ENCODE assay signal across 8 mouse cellular contexts in genomic region chr17:12317954-12318651, GRCm38 (mm10). TPM values are rescaled to one million over a fixed set of nuclear protein-coding genes. Genes with fewer than 3 reads are reported as not detected.
DNase-seq lines count a peak whose midpoint lies in the region; ATAC-seq and TF ChIP-seq lines count a peak whose summit lies in the region.

No protein-coding gene starts in this region.

- no peak for TF ChIP-seq POLR2A in testis, adult 2 months (IDR thresholded peaks at IDR 0.05; ENCODE audit: control insufficient read depth, low read depth, low read length)

- under 1% methylated on average over 59 of the region's 59 CpGs for WGBS in liver, embryonic 15.5 days (ENCODE audit: insufficient replicate concordance)
- WGBS in stomach, embryonic 16.5 days: under 1% methylated on average over 59 of the region's 59 CpGs

- peaks cover 3% of the 10 kb centered on the region for H3K4me1 ChIP-seq in testis, adult 2 months (ENCODE audit: control insufficient read depth, insufficient read depth, low read length)
- peaks cover 41% of the 10 kb centered on the region for H3K4me1 ChIP-seq in liver, embryonic 15.5 days (replicated peaks)
- H3K4me1 ChIP-seq in stomach, embryonic 16.5 days (ENCODE audit: control insufficient read depth, insufficient read depth, low read length): peaks cover 21% of the 10 kb centered on the region

- no peaks in the 10 kb centered on the region for H3K9me3 ChIP-seq in liver, embryonic 15.5 days (replicated peaks)
- H3K9me3 ChIP-seq in stomach, embryonic 16.5 days (replicated peaks; ENCODE audit: control insufficient read depth, low read length): no peaks in the 10 kb centered on the region

- peak overlapping the region; percentile 64 for H3K27ac ChIP-seq in testis, adult 2 months (ENCODE audit: control insufficient read depth, insufficient read depth, low read depth, low read length)
- peak overlapping the region; percentile 77 for H3K27ac ChIP-seq in liver, embryonic 15.5 days (replicated peaks)
- peak overlapping the region; percentile 90 for H3K27ac ChIP-seq in stomach, embryonic 16.5 days (ENCODE audit: low read length)

- no peaks in the 10 kb centered on the region for H3K36me3 ChIP-seq in testis, adult 2 months (ENCODE audit: control insufficient read depth, insufficient read depth, low read length)
- no peaks in the 10 kb centered on the region for H3K36me3 ChIP-seq in liver, embryonic 15.5 days (replicated peaks)
- no peaks in the 10 kb centered on the region for H3K36me3 ChIP-seq in stomach, embryonic 16.5 days (ENCODE audit: control insufficient read depth, insufficient read depth, low read length)

- TF ChIP-seq CTCF in testis, adult 2 months (IDR thresholded peaks at IDR 0.05; ENCODE audit: control insufficient read depth, insufficient read depth, insufficient replicate concordance, low read depth, low read length): no peak

- H3K27me3 ChIP-seq in testis, adult 2 months (ENCODE audit: control insufficient read depth, insufficient read depth, low read length): no peaks in the 10 kb centered on the region
- no peaks in the 10 kb centered on the region; the same call in 1 of the 2 replicates for H3K27me3 ChIP-seq in liver, embryonic 15.5 days
- H3K27me3 ChIP-seq in stomach, embryonic 16.5 days (ENCODE audit: control insufficient read depth, insufficient read depth, low read length): no peaks in the 10 kb centered on the region

- H3K4me3 ChIP-seq in testis, adult 2 months (ENCODE audit: control insufficient read depth, low read depth, low read length): peak overlapping the region; percentile 93
- H3K4me3 ChIP-seq in liver, embryonic 15.5 days (replicated peaks): peak overlapping the region; percentile 98
- peak overlapping the region; percentile 88 for H3K4me3 ChIP-seq in stomach, embryonic 16.5 days (replicated peaks; ENCODE audit: low read length)

- DNase-seq in embryo, embryonic 10 days (ENCODE audit: low spot score): peak; percentile 67
- no peak for DNase-seq in embryo, embryonic 9.5 days (ENCODE audit: extremely low spot score)
- DNase-seq in testis, postnatal 10 days (ENCODE audit: low spot score): no peak
- DNase-seq in forelimb bud, embryonic 11.5 days (ENCODE audit: low read depth, low spot score): peak; percentile 29
- DNase-seq in adrenal gland, adult 2 months: no peak

- H3K4me2 ChIP-seq in liver, embryonic 15.5 days: peak overlapping the region; percentile 94
- peak overlapping the region; percentile 71 for H3K4me2 ChIP-seq in stomach, embryonic 16.5 days (ENCODE audit: low read depth, low read length)

- peak; percentile 69 for ATAC-seq in liver, embryonic 15.5 days (ENCODE audit: insufficient read depth)
- peak; percentile 74 for ATAC-seq in stomach, embryonic 16.5 days (ENCODE audit: insufficient read depth, low FRiP score)

- H3K9ac ChIP-seq in liver, embryonic 15.5 days: peak overlapping the region; percentile 88
- peak overlapping the region; percentile 96 for H3K9ac ChIP-seq in stomach, embryonic 16.5 days (ENCODE audit: low read length)

RNA-seq across cellular contexts. Expression of gene Map3k4, which starts 0.5 kb away (rescaled TPM):
- polyA plus RNA-seq in testis, adult 2 months (2012; rRNA removed): 6.1 and 6.2 TPM in 2 replicates
- polyA plus RNA-seq in liver, embryonic 15.5 days (2015; fragmentation: Nextera tagmentation; extraction: Ambion mirVana): 9.7 and 10.6 TPM in 2 replicates
- 28.2 and 35.6 TPM in 2 replicates for polyA plus RNA-seq in stomach, embryonic 16.5 days (2015; fragmentation: Nextera tagmentation; extraction: Ambion mirVana)
- total RNA-seq in adrenal gland, adult 2 months (2021): 10 to 100 TPM; 24.6 to 30.7 TPM
- 51.3 and 52.1 TPM in 2 replicates for polyA plus RNA-seq in adrenal gland, adult 2 months (2012; rRNA removed)

Comparison
In these comparisons a context has a peak if more than half of its experiments do, and no peak if none do; other contexts are left out.
1. DNase-seq: peak in embryo, embryonic 10 days (single experiment) and forelimb bud, embryonic 11.5 days (single experiment); none in embryo, embryonic 9.5 days (single experiment), testis, postnatal 10 days (single experiment) and adrenal gland, adult 2 months (single experiment).
2. Peak in every context shown above with its lines, with median percentiles within 50 percentile points of each other: H3K27ac ChIP-seq and H3K4me3 ChIP-seq.